Mouse (Mus musculus): ENCODE results near the gene Mrps11. TPM values are rescaled to one million over a fixed set of nuclear protein-coding genes. Genes with fewer than 3 reads are reported as not detected.

Mrps11 gene
- 43.6 and 78.5 TPM in 2 replicates for total RNA-seq (2014; rRNA removed; ENCODE audit: low replicate concordance)
- 56.7 and 59.6 TPM in 2 replicates for polyA plus RNA-seq (2015; fragmentation: Nextera tagmentation; extraction: Ambion mirVana)

- DNase-seq (ENCODE audit: low spot score) (peak; percentile 78), ATAC-seq (ENCODE audit: insufficient read depth, low read depth) (peak; percentile 99)
- Histone ChIP-seq H3K9me3 (replicated peaks; ENCODE audit: control insufficient read depth, low read length) (no peaks in the 10 kb centered on the region), H3K27me3 (ENCODE audit: control insufficient read depth, insufficient read depth, low read length) (no peaks in the 10 kb centered on the region), H3K4me2 (ENCODE audit: low read depth, low read length) (peak within 1 kb of the TSS; percentile 90), H3K36me3 (replicated peaks; ENCODE audit: control insufficient read depth, insufficient read depth, low read length) (peaks cover 29% of the 10 kb centered on the region), H3K27ac (ENCODE audit: low read depth) (peak within 1 kb of the TSS; percentile 59), H3K4me3 (ENCODE audit: low read depth, low read length) (peak within 1 kb of the TSS; percentile 88), H3K9ac (replicated peaks; ENCODE audit: low read depth, low read length) (peak within 1 kb of the TSS; percentile 81), H3K4me1 (ENCODE audit: control insufficient read depth, insufficient read depth) (peaks cover 9% of the 10 kb centered on the region)
- TF ChIP-seq CTCF (IDR thresholded peaks at IDR 0.05; ENCODE audit: low read depth): no peak
- TF ChIP-seq EP300 (IDR thresholded peaks at IDR 0.05; ENCODE audit: low read depth): peak; percentile 85
- under 1% methylated on average over 44 of the region's 44 CpGs for WGBS
These were observed at the start of gene Mrps11, which contains the start of gene Mrpl46 for GRCm38 (mm10) chr7:78782639-78783581. Gene Mrps11 (plus strand): TSS chr7:78783119. Gene Mrpl46 (minus strand): TSS chr7:78783531.

- no peak for ATAC-seq (ENCODE audit: insufficient read depth, low read depth)
- Histone ChIP-seq H3K9me3 (replicated peaks; ENCODE audit: control insufficient read depth, low read length) (no peaks in the 10 kb centered on the region), H3K36me3 (replicated peaks; ENCODE audit: control insufficient read depth, insufficient read depth, low read length) (no peaks in the 10 kb centered on the region), H3K27ac (ENCODE audit: low read depth) (peak overlapping the region; percentile 38; the same call in 1 of the 2 replicates), H3K27me3 (ENCODE audit: control insufficient read depth, insufficient read depth, low read length) (no peaks in the 10 kb centered on the region), H3K4me3 (ENCODE audit: low read depth, low read length) (0 out of 2 replicates have a peak overlapping the region, but pooled peaks have one; percentile 3), H3K4me2 (ENCODE audit: low read depth, low read length) (no peak overlapping the region), H3K9ac (replicated peaks; ENCODE audit: low read depth, low read length) (no peak overlapping the region), H3K4me1 (ENCODE audit: control insufficient read depth, insufficient read depth) (no peaks in the 10 kb centered on the region)
- WGBS: 86% methylated on average over 6 of the region's 6 CpGs
- TF ChIP-seq EP300 (IDR thresholded peaks at IDR 0.05; ENCODE audit: low read depth) (no peak), CTCF (IDR thresholded peaks at IDR 0.05; ENCODE audit: low read depth) (no peak)
- no peak for DNase-seq (ENCODE audit: low spot score)
These were observed 45.7 kb upstream of the Mrps11 start for GRCm38 (mm10) chr7:78737196-78737595.

- no peak for ATAC-seq (ENCODE audit: insufficient read depth, low read depth)
- WGBS: 72% methylated on average over 5 of the region's 5 CpGs
- Histone ChIP-seq H3K9ac (replicated peaks; ENCODE audit: low read depth, low read length) (no peak within 1 kb of the TSS), H3K4me2 (ENCODE audit: low read depth, low read length) (no peak within 1 kb of the TSS), H3K4me3 (ENCODE audit: low read depth, low read length) (0 out of 2 replicates have a peak within 1 kb of the TSS, but pooled peaks have one; percentile 3), H3K27ac (ENCODE audit: low read depth) (peak within 1 kb of the TSS; percentile 38; the same call in 1 of the 2 replicates), H3K36me3 (replicated peaks; ENCODE audit: control insufficient read depth, insufficient read depth, low read length) (no peaks in the 10 kb centered on the region), H3K9me3 (replicated peaks; ENCODE audit: control insufficient read depth, low read length) (no peaks in the 10 kb centered on the region), H3K4me1 (ENCODE audit: control insufficient read depth, insufficient read depth) (no peaks in the 10 kb centered on the region), H3K27me3 (ENCODE audit: control insufficient read depth, insufficient read depth, low read length) (no peaks in the 10 kb centered on the region)
- TF ChIP-seq CTCF (IDR thresholded peaks at IDR 0.05; ENCODE audit: low read depth) (no peak), EP300 (IDR thresholded peaks at IDR 0.05; ENCODE audit: low read depth) (no peak)
- DNase-seq (ENCODE audit: low spot score): no peak
These were observed 45.2 kb upstream of the Mrps11 start, which contains the start of gene Ntrk3 for GRCm38 (mm10) chr7:78737614-78738210. Gene Ntrk3 (minus strand): TSS chr7:78738012.

- H3K36me3 ChIP-seq (replicated peaks; ENCODE audit: control insufficient read depth, insufficient read depth, low read length): no peaks in the 10 kb centered on the region
- 74% methylated on average over 8 of the region's 8 CpGs for WGBS
- H3K27ac ChIP-seq (ENCODE audit: low read depth): no peak overlapping the region
- no peak overlapping the region for H3K9ac ChIP-seq (replicated peaks; ENCODE audit: low read depth, low read length)
- no peak for ATAC-seq (ENCODE audit: insufficient read depth, low read depth)
- no peak overlapping the region for H3K4me2 ChIP-seq (ENCODE audit: low read depth, low read length)
- no peak overlapping the region for H3K4me3 ChIP-seq (ENCODE audit: low read depth, low read length)
- no peaks in the 10 kb centered on the region for H3K4me1 ChIP-seq (ENCODE audit: control insufficient read depth, insufficient read depth)
- no peaks in the 10 kb centered on the region for H3K9me3 ChIP-seq (replicated peaks; ENCODE audit: control insufficient read depth, low read length)
- no peaks in the 10 kb centered on the region for H3K27me3 ChIP-seq (ENCODE audit: control insufficient read depth, insufficient read depth, low read length)
- no peak for TF ChIP-seq CTCF (IDR thresholded peaks at IDR 0.05; ENCODE audit: low read depth)
- no peak for TF ChIP-seq EP300 (IDR thresholded peaks at IDR 0.05; ENCODE audit: low read depth)
- DNase-seq (ENCODE audit: low spot score): no peak
These were observed 43.4 kb upstream of the Mrps11 start for GRCm38 (mm10) chr7:78739351-78740000.

- no peak overlapping the region for H3K4me2 ChIP-seq (ENCODE audit: low read depth, low read length)
- H3K4me3 ChIP-seq (ENCODE audit: low read depth, low read length): no peak overlapping the region
- no peak overlapping the region for H3K27ac ChIP-seq (ENCODE audit: low read depth)
- TF ChIP-seq EP300 (IDR thresholded peaks at IDR 0.05; ENCODE audit: low read depth): no peak
- TF ChIP-seq CTCF (IDR thresholded peaks at IDR 0.05; ENCODE audit: low read depth): no peak
- H3K27me3 ChIP-seq (ENCODE audit: control insufficient read depth, insufficient read depth, low read length): no peaks in the 10 kb centered on the region
- ATAC-seq (ENCODE audit: insufficient read depth, low read depth): no peak
- WGBS: 48% methylated on average over 5 of the region's 5 CpGs
- no peaks in the 10 kb centered on the region for H3K9me3 ChIP-seq (replicated peaks; ENCODE audit: control insufficient read depth, low read length)
- no peak overlapping the region for H3K9ac ChIP-seq (replicated peaks; ENCODE audit: low read depth, low read length)
- no peak for DNase-seq (ENCODE audit: low spot score)
- no peaks in the 10 kb centered on the region for H3K36me3 ChIP-seq (replicated peaks; ENCODE audit: control insufficient read depth, insufficient read depth, low read length)
- H3K4me1 ChIP-seq (ENCODE audit: control insufficient read depth, insufficient read depth): no peaks in the 10 kb centered on the region
These were observed 39.1 kb upstream of the Mrps11 start for GRCm38 (mm10) chr7:78743731-78744385.
